Mouse (Mus musculus): ENCODE results near the gene Timm50. TPM values are rescaled to one million over a fixed set of nuclear protein-coding genes. Genes with fewer than 3 reads are reported as not detected.
A peak's percentile ranks its signal among the peaks of the same experiment; 100 is the strongest.

The Timm50 gene
- polyA plus RNA-seq, 1 experiment from 2014 or later = 160 TPM

DNA sequence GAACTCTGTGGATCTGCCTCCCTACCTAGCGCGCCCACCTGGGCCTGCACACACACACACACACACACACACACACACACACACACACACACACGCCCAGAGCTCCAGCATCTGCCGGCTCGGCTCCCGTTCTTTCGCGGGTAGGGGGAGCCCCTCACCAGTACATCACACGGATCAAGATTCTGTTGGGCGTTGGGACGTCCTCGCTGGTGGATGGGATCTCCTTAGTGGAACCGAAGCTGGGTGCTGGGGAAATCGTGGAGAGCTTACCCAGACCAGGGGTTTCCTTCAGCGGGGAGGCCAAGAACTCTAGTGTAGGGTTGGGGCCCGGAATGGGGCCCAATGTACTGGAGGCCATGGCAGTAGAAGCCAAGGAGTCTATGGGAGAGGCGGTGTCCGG lies 21.7 kb downstream of the Timm50 start:
- Histone ChIP-seq H3K4me1 (peaks cover 23% of the 10 kb centered on the region), H3K4me2 (peak overlapping the region; percentile 62), H3K27ac (no peak overlapping the region), H3K9ac (peak overlapping the region; percentile 12; the same call in 1 of the 2 replicates), H3K4me3 (replicated peaks) (peak overlapping the region; percentile 36), H3K9me3 (replicated peaks) (no peaks in the 10 kb centered on the region), H3K27me3 (peaks cover 81% of the 10 kb centered on the region), H3K36me3 (no peaks in the 10 kb centered on the region)
- 0% methylated on average over 18 of the region's 18 CpGs for WGBS
- peak; percentile 26; the same call in 1 of the 2 replicates for ATAC-seq (replicated peaks; ENCODE audit: low FRiP score)

DNA sequence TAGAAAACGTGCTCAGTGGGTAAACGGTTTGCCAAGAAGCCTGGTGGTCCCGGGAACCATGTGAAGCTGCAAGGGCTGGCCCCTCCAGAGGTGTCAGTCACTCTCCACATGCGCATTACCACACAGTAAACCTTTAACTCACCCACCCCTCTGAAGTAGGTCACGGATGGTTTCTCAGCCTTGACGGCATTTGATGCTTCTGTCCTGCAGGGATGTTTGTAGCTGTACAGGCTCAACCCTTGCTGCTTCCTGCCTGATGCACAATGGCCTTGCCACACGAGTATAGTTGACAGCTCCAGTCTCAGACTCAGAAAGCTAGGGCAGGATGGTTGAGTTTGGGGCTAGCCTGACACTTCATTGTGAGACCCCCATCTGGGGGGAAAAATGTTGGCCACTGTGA lies 31.2 kb downstream of the Timm50 start:
- H3K4me2 ChIP-seq = no peak overlapping the region
- no peaks in the 10 kb centered on the region for H3K9me3 ChIP-seq (replicated peaks)
- WGBS = 53% methylated on average over 7 of the region's 7 CpGs
- H3K4me3 ChIP-seq (replicated peaks) = no peak overlapping the region
- no peak overlapping the region for H3K9ac ChIP-seq
- H3K27ac ChIP-seq = no peak overlapping the region
- no peaks in the 10 kb centered on the region for H3K27me3 ChIP-seq
- no peaks in the 10 kb centered on the region for H3K36me3 ChIP-seq
- peaks cover 13% of the 10 kb centered on the region for H3K4me1 ChIP-seq
- ATAC-seq (replicated peaks; ENCODE audit: low FRiP score) = peak; percentile 62

DNA sequence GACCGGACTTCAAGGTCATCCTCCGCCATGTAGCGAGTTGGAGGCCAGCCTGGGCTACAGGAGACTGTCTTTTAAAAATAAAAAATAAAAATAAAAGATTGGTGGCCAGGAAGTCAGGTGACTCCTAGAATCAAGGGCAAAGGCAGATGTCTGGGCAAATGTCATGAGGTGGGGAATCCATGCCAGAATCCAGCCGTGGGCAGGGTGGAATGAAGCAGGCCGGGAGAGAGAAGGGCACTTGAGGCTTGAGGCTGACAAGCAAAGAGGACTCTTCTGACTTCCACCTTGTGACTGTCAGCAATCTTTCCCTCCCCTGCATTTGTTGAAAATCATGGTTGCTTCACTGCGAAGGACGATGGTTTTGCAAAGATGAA lies 33.6 kb downstream of the Timm50 start:
- H3K36me3 ChIP-seq = no peaks in the 10 kb centered on the region
- peaks cover 13% of the 10 kb centered on the region for H3K4me1 ChIP-seq
- peak overlapping the region; percentile 81 for H3K4me3 ChIP-seq (replicated peaks)
- H3K9ac ChIP-seq = peak overlapping the region; percentile 91
- peak overlapping the region; percentile 93 for H3K4me2 ChIP-seq
- no peaks in the 10 kb centered on the region for H3K27me3 ChIP-seq
- WGBS = 82% methylated on average over 7 of the region's 7 CpGs
- H3K27ac ChIP-seq = no peak overlapping the region
- no peaks in the 10 kb centered on the region for H3K9me3 ChIP-seq (replicated peaks)
- ATAC-seq (replicated peaks; ENCODE audit: low FRiP score) = peak; percentile 2; the same call in 1 of the 2 replicates

- WGBS = 3% methylated on average over 68 of the region's 68 CpGs
- peak within 1 kb of the TSS; percentile 76 for H3K27ac ChIP-seq
Measured at GRCm38 (mm10) chr7:28277615-28278278, 34.1 kb downstream of the Timm50 start, which contains the start of gene Eid2b. TSS of gene Eid2b (plus strand) at chr7:28277739.

DNA sequence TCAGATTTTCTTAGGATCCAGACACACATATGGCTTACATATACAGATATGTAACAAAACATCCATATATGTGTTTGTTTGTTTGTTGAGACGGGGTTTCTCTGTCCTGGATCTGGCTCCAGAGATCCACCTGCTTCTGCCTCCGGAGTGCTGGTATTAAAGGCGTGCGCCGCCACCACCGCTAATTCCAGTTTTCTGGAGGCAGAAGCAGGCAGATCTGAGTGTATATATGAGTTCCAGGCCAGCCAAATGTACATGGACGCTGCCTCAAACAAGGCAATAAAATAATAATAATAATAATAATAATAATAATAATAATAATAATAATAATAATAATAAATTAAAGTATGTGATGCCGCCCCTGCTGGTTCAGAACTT lies 34.6 kb downstream of the Timm50 start:
- peaks cover 10% of the 10 kb centered on the region for H3K36me3 ChIP-seq
- H3K4me3 ChIP-seq (replicated peaks) = no peak overlapping the region
- H3K27me3 ChIP-seq = no peaks in the 10 kb centered on the region
- peaks cover 13% of the 10 kb centered on the region for H3K4me1 ChIP-seq
- H3K9ac ChIP-seq = no peak overlapping the region
- WGBS = 57% methylated on average over 8 of the region's 8 CpGs
- H3K27ac ChIP-seq = no peak overlapping the region
- H3K4me2 ChIP-seq = no peak overlapping the region
- no peak; the same call in 1 of the 2 replicates for ATAC-seq (replicated peaks; ENCODE audit: low FRiP score)
- H3K9me3 ChIP-seq (replicated peaks) = no peaks in the 10 kb centered on the region

More at GRCm38 (mm10) chr7:28277615-28278278, 34.1 kb downstream of the Timm50 start, which contains the start of gene Eid2b:
- Histone ChIP-seq H3K4me3 (replicated peaks) (peak within 1 kb of the TSS; percentile 81), H3K36me3 (peaks cover 5% of the 10 kb centered on the region), H3K4me2 (peak within 1 kb of the TSS; percentile 93), H3K9me3 (replicated peaks) (no peaks in the 10 kb centered on the region), H3K9ac (peak within 1 kb of the TSS; percentile 91), H3K27me3 (no peaks in the 10 kb centered on the region), H3K4me1 (peaks cover 13% of the 10 kb centered on the region)
- peak; percentile 80 for ATAC-seq (replicated peaks; ENCODE audit: low FRiP score)

DNA sequence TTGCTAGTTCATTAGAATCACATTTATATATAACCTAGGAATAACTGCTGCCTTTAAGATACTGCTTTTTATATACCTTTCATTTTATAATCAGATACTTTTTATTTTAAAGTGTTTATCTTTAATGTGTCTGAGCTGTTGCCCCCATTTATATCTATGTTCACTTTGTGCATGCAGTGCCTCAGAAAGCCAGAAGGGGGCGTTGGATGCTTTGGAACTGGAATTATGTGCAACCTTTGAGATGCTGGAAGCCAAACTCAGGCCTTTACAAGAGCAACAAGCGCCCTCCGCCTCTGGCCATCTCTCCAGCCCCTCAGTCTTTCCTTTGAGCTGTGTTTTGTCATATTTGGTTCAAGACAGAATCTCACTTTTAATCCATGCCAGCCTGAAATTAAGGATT lies 40.1 kb downstream of the Timm50 start:
- Histone ChIP-seq H3K27ac (no peak overlapping the region), H3K9ac (no peak overlapping the region)
- 69% methylated on average over 3 of the region's 3 CpGs for WGBS

GRCm38 (mm10) chr7:28269355-28269754 lies 42.5 kb downstream of the Timm50 start:
- Histone ChIP-seq H3K36me3 (peaks cover 34% of the 10 kb centered on the region), H3K27me3 (no peaks in the 10 kb centered on the region), H3K9ac (no peak overlapping the region), H3K9me3 (replicated peaks) (no peaks in the 10 kb centered on the region), H3K4me1 (peaks cover 11% of the 10 kb centered on the region), H3K4me3 (replicated peaks) (no peak overlapping the region), H3K4me2 (peak overlapping the region; percentile 71; the same call in 1 of the 2 replicates), H3K27ac (no peak overlapping the region)
- WGBS = 91% methylated on average over 12 of the region's 12 CpGs
- no peak for ATAC-seq (replicated peaks; ENCODE audit: low FRiP score)

More for the DNA sequence above, 40.1 kb downstream of the Timm50 start:
- Histone ChIP-seq H3K36me3 (peaks cover 34% of the 10 kb centered on the region), H3K4me3 (replicated peaks) (no peak overlapping the region), H3K27me3 (no peaks in the 10 kb centered on the region), H3K9me3 (replicated peaks) (no peaks in the 10 kb centered on the region), H3K4me2 (no peak overlapping the region), H3K4me1 (peaks cover 11% of the 10 kb centered on the region)
- no peak for ATAC-seq (replicated peaks; ENCODE audit: low FRiP score)

- Histone ChIP-seq H3K4me2 (peak overlapping the region; percentile 71), H3K27me3 (no peaks in the 10 kb centered on the region), H3K9ac (peak overlapping the region; percentile 97), H3K27ac (peak overlapping the region; percentile 88), H3K4me3 (replicated peaks) (peak overlapping the region; percentile 89), H3K36me3 (peaks cover 34% of the 10 kb centered on the region), H3K9me3 (replicated peaks) (no peaks in the 10 kb centered on the region), H3K4me1 (peaks cover 11% of the 10 kb centered on the region)
- WGBS = 23% methylated on average over 16 of the region's 16 CpGs
- no peak for ATAC-seq (replicated peaks; ENCODE audit: low FRiP score)
Measured at GRCm38 (mm10) chr7:28268576-28268975, 43.3 kb downstream of the Timm50 start.

GRCm38 (mm10) chr7:28268042-28268531 lies 43.8 kb downstream of the Timm50 start:
- WGBS = under 1% methylated on average over 48 of the region's 62 CpGs
- Histone ChIP-seq H3K4me2 (peak overlapping the region; percentile 71), H3K9me3 (replicated peaks) (no peaks in the 10 kb centered on the region), H3K27ac (peak overlapping the region; percentile 88), H3K4me1 (peaks cover 11% of the 10 kb centered on the region), H3K4me3 (replicated peaks) (peak overlapping the region; percentile 89), H3K9ac (peak overlapping the region; percentile 97), H3K36me3 (peaks cover 32% of the 10 kb centered on the region), H3K27me3 (no peaks in the 10 kb centered on the region)
- peak; percentile 82 for ATAC-seq (replicated peaks; ENCODE audit: low FRiP score)

DNA sequence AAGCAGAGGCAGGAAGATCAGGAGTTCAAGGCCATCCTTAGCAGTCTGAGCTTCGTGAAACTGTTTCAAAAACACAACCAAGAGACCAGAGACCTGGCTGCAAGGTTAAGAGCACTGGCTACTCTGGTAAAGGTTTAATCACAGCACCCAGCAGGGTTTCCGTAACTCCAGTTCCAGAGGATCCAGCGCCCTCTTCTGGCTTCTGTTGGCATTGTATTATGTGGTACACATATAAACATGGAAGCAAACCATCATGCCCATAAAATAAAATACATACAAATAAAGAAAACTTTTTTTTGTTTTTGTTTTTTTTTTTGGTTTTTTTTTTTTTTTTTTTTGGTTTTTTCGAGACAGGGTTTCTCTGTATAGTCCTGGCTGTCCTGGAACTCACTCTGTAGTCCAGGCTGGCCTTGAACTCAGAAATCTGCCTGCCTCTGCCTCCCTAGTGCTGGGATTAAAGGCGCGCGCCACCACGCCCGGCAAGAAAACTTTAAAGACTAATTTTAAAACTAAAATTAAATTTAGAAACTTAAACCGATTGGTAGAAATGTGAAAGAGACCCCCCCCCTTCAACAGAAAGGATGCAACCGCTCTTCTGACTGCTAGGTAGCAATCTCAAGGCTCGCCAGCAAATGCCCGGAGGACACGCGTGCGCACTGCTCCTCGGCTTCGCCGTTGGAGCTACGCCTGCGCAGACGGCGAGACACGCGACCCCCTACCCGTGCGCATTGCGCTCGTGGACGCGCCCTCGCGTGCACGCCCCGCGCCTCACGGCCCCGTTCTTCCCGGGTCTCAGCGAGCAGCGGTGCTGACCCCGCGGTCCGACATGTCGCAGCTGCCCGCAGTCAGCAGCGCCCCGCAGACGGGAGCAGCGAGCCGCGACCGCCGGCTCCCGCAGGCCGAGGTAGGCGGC lies 44.5 kb downstream of the Timm50 start, which contains the start of gene Eid2:
Gene Eid2 (plus strand): TSS at position 753 of the 913 bp plus-strand sequence.
- H3K4me2 ChIP-seq = peak within 1 kb of the TSS; percentile 71
- peak within 1 kb of the TSS; percentile 97 for H3K9ac ChIP-seq
- no peaks in the 10 kb centered on the region for H3K9me3 ChIP-seq (replicated peaks)
- peak; percentile 94 for ATAC-seq (replicated peaks; ENCODE audit: low FRiP score)
- H3K4me3 ChIP-seq (replicated peaks) = peak within 1 kb of the TSS; percentile 89
- WGBS = 7% methylated on average over 57 of the region's 57 CpGs
- H3K4me1 ChIP-seq = peaks cover 11% of the 10 kb centered on the region
- H3K27me3 ChIP-seq = no peaks in the 10 kb centered on the region
- peak within 1 kb of the TSS; percentile 88 for H3K27ac ChIP-seq
- peaks cover 25% of the 10 kb centered on the region for H3K36me3 ChIP-seq

DNA sequence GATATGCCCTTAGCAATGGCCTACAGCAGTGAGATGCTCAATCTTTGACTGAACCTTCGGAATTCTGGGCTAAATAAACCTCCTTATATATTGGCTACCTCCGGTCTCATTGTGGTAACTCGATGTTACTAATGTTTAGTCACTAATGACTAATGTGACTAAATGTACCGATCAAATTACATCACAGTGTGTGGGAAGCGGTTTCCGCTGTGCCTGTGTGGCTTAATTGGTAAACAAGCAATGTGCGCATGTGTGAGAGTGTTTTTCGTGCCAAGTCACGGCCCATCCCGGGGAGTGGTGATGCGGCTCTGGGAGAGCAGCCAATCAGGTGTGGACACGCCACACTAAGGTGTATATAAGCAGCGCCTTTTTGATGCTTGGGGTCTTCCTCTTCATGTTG lies 46.5 kb downstream of the Timm50 start:
- ATAC-seq (replicated peaks; ENCODE audit: low FRiP score) = no peak
- Histone ChIP-seq H3K4me2 (no peak overlapping the region), H3K4me1 (peaks cover 11% of the 10 kb centered on the region), H3K27ac (no peak overlapping the region), H3K9me3 (replicated peaks) (no peaks in the 10 kb centered on the region), H3K4me3 (replicated peaks) (no peak overlapping the region), H3K36me3 (peaks cover 9% of the 10 kb centered on the region), H3K9ac (no peak overlapping the region), H3K27me3 (no peaks in the 10 kb centered on the region)
- 86% methylated on average over 13 of the region's 13 CpGs for WGBS

GRCm38 (mm10) chr7:28263786-28264185 lies 48.1 kb downstream of the Timm50 start:
- Histone ChIP-seq H3K36me3 (no peaks in the 10 kb centered on the region), H3K9ac (no peak overlapping the region), H3K9me3 (replicated peaks) (no peaks in the 10 kb centered on the region), H3K4me1 (peaks cover 6% of the 10 kb centered on the region), H3K27ac (no peak overlapping the region), H3K27me3 (no peaks in the 10 kb centered on the region), H3K4me3 (replicated peaks) (no peak overlapping the region), H3K4me2 (no peak overlapping the region)
- no peak; the same call in 1 of the 2 replicates for ATAC-seq (replicated peaks; ENCODE audit: low FRiP score)
- 3% methylated on average over 15 of the region's 15 CpGs for WGBS

All from kidney, embryonic 15.5 days (tissue).